Mouse (Mus musculus) embryonic facial prominence, embryonic 10.5 days (tissue): Measurements from ENCODE around the gene Nin. TPM values are rescaled to one million over a fixed set of nuclear protein-coding genes. Genes with fewer than 3 reads are reported as not detected.

Source experiments
- DNase-seq: peaks from one replicate; pipeline ENCODE4 v3.0.0-alpha.2; 2017; ENCODE audit warnings: low spot score
- H3K27ac ChIP-seq: fragments of 300-500 bp; sonication (generic); replicated peaks from 2 replicates; pipeline ENCODE4 v1.5.1; 2016; ENCODE audit warnings: mild to moderate bottlenecking
- H3K27me3 ChIP-seq: fragments of 300-500 bp; sonication (generic); replicated peaks from 2 replicates; pipeline ENCODE4 v1.6.1; 2016; ENCODE audit warnings: low read depth, mild to moderate bottlenecking; ENCODE audit not compliant: poor library complexity, severe bottlenecking
- H3K36me3 ChIP-seq: fragments of 300-500 bp; sonication (generic); replicated peaks from 2 replicates; pipeline ENCODE4 v1.6.1; 2016; ENCODE audit warnings: mild to moderate bottlenecking, moderate library complexity
- H3K4me1 ChIP-seq: fragments of 300-500 bp; sonication (generic); 2 replicates; pipeline ENCODE4 v1.6.1; 2016
- H3K4me3 ChIP-seq: fragments of 300-500 bp; sonication (generic); 2 replicates; pipeline ENCODE4 v1.5.1; 2016; ENCODE audit warnings: mild to moderate bottlenecking, moderate library complexity
- H3K9me3 ChIP-seq: fragments of 300-500 bp; sonication (generic); 2 replicates; pipeline ENCODE4 v1.6.1; 2016; ENCODE audit warnings: mild to moderate bottlenecking
- WGBS: fragments of 180-500 bp; shearing (Covaris S2); methylation state at CpG from one replicate; pipeline ENCODE4 v1.1.7; 2016; 5-methylcytosine and 5-hydroxymethylcytosine counted together
- polyA plus RNA-seq: library from polyadenylated mRNA; unstranded; fragments of >200 nt; fragmentation: Nextera tagmentation; extraction: Ambion mirVana; gene quantifications from 2 replicates; pipeline ENCODE4 v1.2.1, GENCODE M21; 2016

The Nin gene
- polyA plus RNA-seq, 1 experiment from 2014 or later, result 11.7 TPM

- Histone ChIP-seq H3K27ac (no peak overlapping the region), H3K36me3 (peaks cover 18% of the 10 kb centered on the region), H3K27me3 (no peaks in the 10 kb centered on the region), H3K4me3 (no peak overlapping the region), H3K9me3 (no peaks in the 10 kb centered on the region), H3K4me1 (peaks cover 15% of the 10 kb centered on the region)
- DNase-seq, result no peak
- 90% methylated on average over 3 of the region's 3 CpGs for WGBS
Measured at GRCm38 (mm10) chr12:70097316-70097715, 16.2 kb downstream of the Nin start.

GRCm38 (mm10) chr12:70093266-70093893 is 20.1 kb downstream of the Nin start:
- 65% methylated on average over 6 of the region's 6 CpGs for WGBS
- H3K36me3 ChIP-seq, result peaks cover 10% of the 10 kb centered on the region; the same call in 1 of the 2 replicates
- no peak for DNase-seq

GRCm38 (mm10) chr12:70088297-70088696 is 25.2 kb downstream of the Nin start:
- no peak overlapping the region for H3K27ac ChIP-seq
- WGBS, result 87% methylated on average over 4 of the region's 4 CpGs
- DNase-seq, result no peak
- H3K27me3 ChIP-seq, result no peaks in the 10 kb centered on the region
- H3K9me3 ChIP-seq, result no peaks in the 10 kb centered on the region
- no peak overlapping the region for H3K4me3 ChIP-seq
- no peaks in the 10 kb centered on the region for H3K4me1 ChIP-seq
- H3K36me3 ChIP-seq, result peaks cover 24% of the 10 kb centered on the region

More at GRCm38 (mm10) chr12:70093266-70093893, 20.1 kb downstream of the Nin start:
- Histone ChIP-seq H3K9me3 (no peaks in the 10 kb centered on the region), H3K4me1 (peaks cover 15% of the 10 kb centered on the region), H3K27ac (no peak overlapping the region), H3K4me3 (no peak overlapping the region), H3K27me3 (no peaks in the 10 kb centered on the region)

- no peak for DNase-seq
- H3K27me3 ChIP-seq, result no peaks in the 10 kb centered on the region
- H3K4me3 ChIP-seq, result no peak overlapping the region
- H3K27ac ChIP-seq, result no peak overlapping the region
- peaks cover 14% of the 10 kb centered on the region for H3K36me3 ChIP-seq
- WGBS, result 86% methylated on average over 3 of the region's 3 CpGs
- H3K4me1 ChIP-seq, result no peaks in the 10 kb centered on the region
- no peaks in the 10 kb centered on the region for H3K9me3 ChIP-seq
Measured at GRCm38 (mm10) chr12:70085351-70085750, 28.2 kb downstream of the Nin start.

- no peak overlapping the region for H3K4me3 ChIP-seq
- no peak for DNase-seq
- no peaks in the 10 kb centered on the region for H3K4me1 ChIP-seq
- no peaks in the 10 kb centered on the region for H3K9me3 ChIP-seq
- no peak overlapping the region for H3K27ac ChIP-seq
- peaks cover 14% of the 10 kb centered on the region for H3K36me3 ChIP-seq
- H3K27me3 ChIP-seq, result no peaks in the 10 kb centered on the region
- 91% methylated on average over 5 of the region's 5 CpGs for WGBS
Measured at GRCm38 (mm10) chr12:70084198-70084597, 29.3 kb downstream of the Nin start.

- Histone ChIP-seq H3K9me3 (no peaks in the 10 kb centered on the region), H3K4me1 (peaks cover 1% of the 10 kb centered on the region; the same call in 1 of the 2 replicates), H3K36me3 (peaks cover 14% of the 10 kb centered on the region), H3K27ac (no peak overlapping the region), H3K27me3 (no peaks in the 10 kb centered on the region), H3K4me3 (no peak overlapping the region)
- 95% methylated on average over 4 of the region's 4 CpGs for WGBS
- no peak for DNase-seq
Measured at GRCm38 (mm10) chr12:70083737-70084136, 29.8 kb downstream of the Nin start.

GRCm38 (mm10) chr12:70082935-70083532 is 30.5 kb downstream of the Nin start:
- Histone ChIP-seq H3K4me1 (peaks cover 4% of the 10 kb centered on the region; the same call in 1 of the 2 replicates), H3K27me3 (no peaks in the 10 kb centered on the region), H3K27ac (no peak overlapping the region), H3K36me3 (peaks cover 11% of the 10 kb centered on the region), H3K4me3 (no peak overlapping the region), H3K9me3 (no peaks in the 10 kb centered on the region)
- WGBS, result 85% methylated on average over 3 of the region's 3 CpGs
- DNase-seq, result no peak

- no peak overlapping the region for H3K27ac ChIP-seq
- no peaks in the 10 kb centered on the region for H3K9me3 ChIP-seq
- no peaks in the 10 kb centered on the region for H3K27me3 ChIP-seq
- DNase-seq, result no peak
- peaks cover 4% of the 10 kb centered on the region; the same call in 1 of the 2 replicates for H3K4me1 ChIP-seq
- 88% methylated on average over 9 of the region's 9 CpGs for WGBS
- peaks cover 6% of the 10 kb centered on the region for H3K36me3 ChIP-seq
- H3K4me3 ChIP-seq, result no peak overlapping the region
Measured at GRCm38 (mm10) chr12:70082485-70082884, 31.0 kb downstream of the Nin start.

GRCm38 (mm10) chr12:70078471-70079025 is 35.0 kb downstream of the Nin start:
- peaks cover 4% of the 10 kb centered on the region; the same call in 1 of the 2 replicates for H3K36me3 ChIP-seq
- DNase-seq, result no peak

GRCm38 (mm10) chr12:70076493-70076892 is 37.0 kb downstream of the Nin start:
- no peak overlapping the region for H3K4me3 ChIP-seq
- no peak for DNase-seq
- H3K27ac ChIP-seq, result no peak overlapping the region
- WGBS, result 95% methylated on average over 11 of the region's 11 CpGs
- H3K36me3 ChIP-seq, result peaks cover 4% of the 10 kb centered on the region; the same call in 1 of the 2 replicates
- peaks cover 14% of the 10 kb centered on the region for H3K4me1 ChIP-seq
- no peaks in the 10 kb centered on the region for H3K27me3 ChIP-seq
- no peaks in the 10 kb centered on the region for H3K9me3 ChIP-seq

More at GRCm38 (mm10) chr12:70078471-70079025, 35.0 kb downstream of the Nin start:
- WGBS, result 85% methylated on average over 7 of the region's 7 CpGs
- Histone ChIP-seq H3K9me3 (no peaks in the 10 kb centered on the region), H3K27me3 (no peaks in the 10 kb centered on the region), H3K27ac (no peak overlapping the region), H3K4me1 (peaks cover 4% of the 10 kb centered on the region; the same call in 1 of the 2 replicates), H3K4me3 (no peak overlapping the region)

GRCm38 (mm10) chr12:70075001-70075400 is 38.5 kb downstream of the Nin start:
- Histone ChIP-seq H3K27me3 (no peaks in the 10 kb centered on the region), H3K4me1 (peaks cover 29% of the 10 kb centered on the region), H3K27ac (no peak overlapping the region), H3K4me3 (no peak overlapping the region), H3K9me3 (no peaks in the 10 kb centered on the region), H3K36me3 (peaks cover 4% of the 10 kb centered on the region; the same call in 1 of the 2 replicates)
- 82% methylated on average over 2 of the region's 2 CpGs for WGBS
- no peak for DNase-seq

GRCm38 (mm10) chr12:70070888-70071287 is 42.6 kb downstream of the Nin start:
- 0 out of 2 replicates have a peak overlapping the region, but pooled peaks have one; percentile 41 for H3K27ac ChIP-seq
- WGBS, result 69% methylated on average over 7 of the region's 7 CpGs
- no peak overlapping the region for H3K4me3 ChIP-seq
- DNase-seq, result no peak
- H3K4me1 ChIP-seq, result peaks cover 49% of the 10 kb centered on the region
- 0 out of 2 replicates have a peak, but pooled peaks cover 4% of the 10 kb centered on the region for H3K36me3 ChIP-seq
- H3K9me3 ChIP-seq, result no peaks in the 10 kb centered on the region
- H3K27me3 ChIP-seq, result no peaks in the 10 kb centered on the region
